Mouse (Mus musculus): ENCODE data around the gene Gm4871.

DNA sequence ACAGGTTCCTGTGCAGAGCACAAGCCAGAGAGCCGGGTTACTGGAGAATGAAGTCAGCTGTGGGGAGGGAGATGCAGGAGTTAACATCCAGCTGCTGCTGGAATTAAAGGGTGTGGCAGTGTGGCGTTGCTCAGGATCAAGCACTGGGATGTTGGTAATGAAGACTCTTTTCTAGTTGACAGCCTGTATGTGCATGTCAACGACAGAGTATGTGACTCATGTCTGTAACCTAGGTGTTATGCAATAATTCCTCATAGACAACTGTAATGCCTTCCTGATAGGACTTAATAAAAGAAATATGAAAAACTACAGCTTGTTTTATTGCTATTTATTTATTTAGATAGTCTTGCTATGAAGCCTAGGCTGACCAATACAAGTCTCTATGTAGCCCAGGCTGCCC is 36.3 kb upstream of the Gm4871 start:
- TF ChIP-seq CTCF (IDR thresholded peaks at IDR 0.05; ENCODE audit: borderline replicate concordance, insufficient read depth, low read depth, low read length) (no peak), POLR2A (IDR thresholded peaks at IDR 0.05; ENCODE audit: borderline replicate concordance, insufficient read depth, low read length) (no peak)
